Mouse (Mus musculus) large intestine, adult 2 months (tissue): ENCODE measurements around the gene Scml4. TPM values are rescaled to one million over a fixed set of nuclear protein-coding genes. Genes with fewer than 3 reads are reported as not detected.

ENCODE experiments used
- DNase-seq: peaks from one replicate; pipeline ENCODE4 v3.0.0-alpha.2; 2012; ENCODE audit warnings: low read depth, low spot score
- WGBS: fragments of 180-500 bp; shearing (Covaris S2); methylation state at CpG from one replicate; pipeline ENCODE4 v1.1.7; 2018; 5-methylcytosine and 5-hydroxymethylcytosine counted together
- polyA plus RNA-seq: library from polyadenylated mRNA; depleted of rRNA; stranded (reverse); fragments of >200 nt; gene quantifications from 2 replicates; pipeline ENCODE4 v1.2.3, GENCODE M21; 2012

The Scml4 gene
- polyA plus RNA-seq, 1 experiment, result 11.3 TPM

GRCm38 (mm10) chr10:42973537-42973936 is 113.4 kb downstream of the Scml4 start:
- 52% methylated on average over 4 of the region's 4 CpGs for WGBS

GRCm38 (mm10) chr10:42976577-42976976 is 116.4 kb downstream of the Scml4 start:
- DNase-seq, result no peak
- 84% methylated on average over 6 of the region's 6 CpGs for WGBS

More at GRCm38 (mm10) chr10:42973537-42973936, 113.4 kb downstream of the Scml4 start:
- DNase-seq, result no peak

GRCm38 (mm10) chr10:42978346-42978745 is 118.2 kb downstream of the Scml4 start:
- WGBS, result 47% methylated on average over 3 of the region's 3 CpGs
- no peak for DNase-seq

GRCm38 (mm10) chr10:42980999-42981757 is 121.0 kb downstream of the Scml4 start:
- WGBS, result 53% methylated on average over 7 of the region's 7 CpGs
- no peak for DNase-seq

- 70% methylated on average over 4 of the region's 4 CpGs for WGBS
- no peak for DNase-seq
Observed at GRCm38 (mm10) chr10:42984886-42985285, 124.7 kb downstream of the Scml4 start.

- WGBS, result 9% methylated on average over 6 of the region's 6 CpGs
- peak; percentile 48 for DNase-seq
Observed at GRCm38 (mm10) chr10:42987594-42988052, 127.5 kb downstream of the Scml4 start.

- DNase-seq, result no peak
- 57% methylated on average over 15 of the region's 15 CpGs for WGBS
Observed at GRCm38 (mm10) chr10:42988627-42989026, 128.5 kb downstream of the Scml4 start.

- no peak for DNase-seq
- WGBS, result 34% methylated on average over 6 of the region's 6 CpGs
Observed at GRCm38 (mm10) chr10:42989910-42990309, 129.7 kb downstream of the Scml4 start.

GRCm38 (mm10) chr10:42991018-42991417 is 130.8 kb downstream of the Scml4 start:
- WGBS, result 75% methylated on average over 9 of the region's 9 CpGs
- DNase-seq, result no peak

- 37% methylated on average over 13 of the region's 13 CpGs for WGBS
- no peak for DNase-seq
Observed at GRCm38 (mm10) chr10:42994331-42994782, 134.2 kb downstream of the Scml4 start.

GRCm38 (mm10) chr10:42995484-42995895 is 135.3 kb downstream of the Scml4 start:
- WGBS, result 48% methylated on average over 13 of the region's 13 CpGs
- no peak for DNase-seq

- WGBS, result 65% methylated on average over 2 of the region's 2 CpGs
- DNase-seq, result no peak
Observed at GRCm38 (mm10) chr10:42997278-42997677, 137.1 kb downstream of the Scml4 start.

GRCm38 (mm10) chr10:42999324-42999723 is 139.2 kb downstream of the Scml4 start:
- 95% methylated on average over 10 of the region's 10 CpGs for WGBS
- no peak for DNase-seq

GRCm38 (mm10) chr10:43001433-43001832 is 141.3 kb downstream of the Scml4 start:
- no peak for DNase-seq
- 47% methylated on average over 3 of the region's 3 CpGs for WGBS

GRCm38 (mm10) chr10:43002066-43002678 is 142.0 kb downstream of the Scml4 start:
- 32% methylated on average over 13 of the region's 13 CpGs for WGBS

GRCm38 (mm10) chr10:43002721-43003465 is 142.7 kb downstream of the Scml4 start:
- WGBS, result 10% methylated on average over 25 of the region's 25 CpGs
- DNase-seq, result no peak

More at GRCm38 (mm10) chr10:43002066-43002678, 142.0 kb downstream of the Scml4 start:
- no peak for DNase-seq

GRCm38 (mm10) chr10:43003466-43003757 is 143.2 kb downstream of the Scml4 start:
- 9% methylated on average over 5 of the region's 5 CpGs for WGBS
- DNase-seq, result no peak

GRCm38 (mm10) chr10:43004174-43004734 is 144.1 kb downstream of the Scml4 start:
- WGBS, result 85% methylated on average over 16 of the region's 16 CpGs

GRCm38 (mm10) chr10:43005031-43005430 is 144.9 kb downstream of the Scml4 start:
- 93% methylated on average over 4 of the region's 4 CpGs for WGBS
- DNase-seq, result no peak

More at GRCm38 (mm10) chr10:43004174-43004734, 144.1 kb downstream of the Scml4 start:
- no peak for DNase-seq

GRCm38 (mm10) chr10:43005677-43006076 is 145.5 kb downstream of the Scml4 start:
- no peak for DNase-seq
- WGBS, result 73% methylated on average over 7 of the region's 7 CpGs
